Mouse (Mus musculus) left cerebral cortex, adult 6 months (tissue): ENCODE results near the gene Psapl1. TPM values are rescaled to one million over a fixed set of nuclear protein-coding genes. Genes with fewer than 3 reads are reported as not detected.

Experiments
- long read RNA-seq, 2 experiments: library from polyadenylated mRNA; unstranded; transcript quantifications; one replicate each; pipeline ENCODE4 v2.0.0; 2019 to 2020
- polyA plus RNA-seq: library from polyadenylated mRNA; unstranded; fragments of <200 nt; fragmentation: Nextera tagmentation; gene quantifications from 2 replicates; pipeline ENCODE4 v1.2.3, GENCODE M21; 2021

The Psapl1 gene
- not detected in 2 replicates for polyA plus RNA-seq
- long read RNA-seq, experiment 1, result 0 reads
- long read RNA-seq, experiment 2, result 0 reads

DNA sequence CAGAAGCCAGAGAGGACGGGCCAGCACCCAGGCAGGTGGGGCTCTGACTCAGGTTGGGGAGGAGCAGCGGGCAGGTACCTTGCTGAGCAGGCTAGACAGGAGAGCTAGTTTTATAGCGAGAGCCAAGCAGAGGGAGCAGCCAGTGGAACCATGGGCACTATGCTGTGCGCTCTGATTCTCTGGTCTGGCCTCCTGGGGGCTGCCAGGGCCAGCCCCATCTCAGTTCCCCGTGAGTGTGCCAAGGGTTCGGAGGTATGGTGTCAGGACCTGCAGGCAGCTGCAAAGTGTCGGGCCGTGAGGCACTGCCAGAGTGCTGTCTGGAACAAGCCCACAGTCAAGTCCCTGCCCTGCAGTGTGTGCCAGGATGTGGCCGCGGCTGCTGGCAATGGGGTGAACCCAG, at the start of gene Psapl1:
TSS of gene Psapl1 (plus strand) at position 106 of the 400 bp plus-strand sequence.

Other genes starting within 250 kb of the Psapl1 start
- gene Sorcs2, start 194.1 kb downstream of the Psapl1 start, polyA plus RNA-seq, result 8.5 and 8.6 TPM in 2 replicates